Mouse (Mus musculus) forebrain, embryonic 11.5 days (tissue): ENCODE data around the gene Phykpl. TPM values are rescaled to one million over a fixed set of nuclear protein-coding genes. Genes with fewer than 3 reads are reported as not detected.

Experiments used
- ATAC-seq: fragments of 200-750 bp; cut with Nextera tagmentation; replicated peaks from 2 replicates; pipeline ENCODE4 v1.8.0; 2017; ENCODE audit warnings: moderate TSS enrichment; ENCODE audit not compliant: low FRiP score
- DNase-seq: peaks from one replicate; pipeline ENCODE4 v3.0.0-alpha.2; 2017; ENCODE audit warnings: low spot score
- H3K27ac ChIP-seq: fragments of 300-500 bp; sonication (generic); 2 replicates; pipeline ENCODE4 v1.5.1; 2014; ENCODE audit warnings: low read depth, low read length
- H3K27me3 ChIP-seq: fragments of 300-500 bp; sonication (generic); 2 replicates; pipeline ENCODE4 v1.6.1; 2014; ENCODE audit warnings: mild to moderate bottlenecking, low read length, mixed read lengths; ENCODE audit not compliant: control insufficient read depth, insufficient read depth
- H3K36me3 ChIP-seq: fragments of 300-500 bp; sonication (generic); 2 replicates; pipeline ENCODE4 v1.6.1; 2014; ENCODE audit warnings: mild to moderate bottlenecking, low read length, moderate library complexity, mixed read lengths; ENCODE audit not compliant: control insufficient read depth, insufficient read depth
- H3K4me1 ChIP-seq: fragments of 300-500 bp; sonication (generic); replicated peaks from 2 replicates; pipeline ENCODE4 v1.6.1; 2014; ENCODE audit warnings: low read length, mixed read lengths; ENCODE audit not compliant: control insufficient read depth, insufficient read depth
- H3K4me2 ChIP-seq: fragments of 300-500 bp; sonication (generic); 2 replicates; pipeline ENCODE4 v1.6.1; 2014; ENCODE audit warnings: low read depth, mild to moderate bottlenecking, low read length, moderate library complexity, mixed read lengths; ENCODE audit not compliant: severe bottlenecking
- H3K4me3 ChIP-seq: fragments of 300-500 bp; sonication (generic); 2 replicates; pipeline ENCODE4 v1.5.1; 2014; ENCODE audit warnings: low read depth, low read length
- H3K9ac ChIP-seq: fragments of 300-500 bp; sonication (generic); 2 replicates; pipeline ENCODE4 v1.6.1; 2014; ENCODE audit warnings: low read length
- H3K9me3 ChIP-seq: fragments of 300-500 bp; sonication (generic); 2 replicates; pipeline ENCODE4 v1.6.1; 2016; ENCODE audit warnings: low read length, mixed read lengths; ENCODE audit not compliant: control insufficient read depth
- WGBS: fragments of 180-500 bp; shearing (Covaris S2); extraction: QIAGEN DNeasy Blood & Tissue Kit; methylation state at CpG from one replicate; pipeline ENCODE4 v1.1.7; 2014; 5-methylcytosine and 5-hydroxymethylcytosine counted together
- polyA plus RNA-seq: library from polyadenylated mRNA; unstranded; fragments of >200 nt; fragmentation: Nextera tagmentation; extraction: Ambion mirVana; gene quantifications from 2 replicates; pipeline ENCODE4 v1.2.1, GENCODE M21; 2014

The Phykpl gene
- polyA plus RNA-seq: 14.9 and 16.7 TPM in 2 replicates

DNA sequence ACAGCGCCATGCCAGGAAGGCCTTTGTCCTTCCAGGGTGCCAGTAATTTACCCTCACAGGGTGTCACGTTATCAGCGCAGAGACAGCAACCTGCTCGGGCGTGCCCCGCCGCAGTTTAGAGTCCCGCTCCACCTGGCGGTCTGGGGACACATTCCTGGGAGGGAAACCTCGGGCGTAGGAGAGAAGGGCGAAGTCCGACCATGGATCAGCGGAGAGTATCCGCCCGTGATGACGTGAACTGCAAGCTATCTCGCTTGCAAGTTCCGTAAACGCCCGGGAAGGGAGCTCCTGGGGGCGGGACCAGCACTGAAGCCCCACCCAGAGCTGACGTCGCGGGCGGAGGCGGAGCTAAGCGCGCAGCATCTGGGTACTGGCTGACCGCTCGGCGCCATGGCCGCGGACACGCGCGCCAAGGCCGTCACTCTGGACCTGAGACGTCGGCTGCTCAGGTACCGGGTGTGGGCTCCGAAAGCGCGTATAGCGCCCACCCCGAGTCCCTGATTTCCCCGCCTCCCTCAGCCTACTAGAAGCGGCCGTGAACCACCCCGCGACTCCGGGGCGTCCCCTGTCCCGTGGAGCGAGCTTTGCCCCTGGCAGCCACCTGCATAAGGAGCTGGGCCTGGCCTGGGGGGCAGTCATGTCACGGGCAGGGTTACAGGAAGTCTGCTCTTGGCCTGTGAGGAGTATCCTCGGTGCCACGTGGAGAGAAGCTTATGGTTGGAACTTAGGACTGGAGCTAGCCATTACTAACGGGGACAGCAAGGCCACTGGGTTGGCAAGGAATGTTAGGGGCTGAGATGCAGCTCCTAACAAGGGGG is at the start of gene Phykpl:
TSS of gene Phykpl (plus strand) at position 327 of the 818 bp plus-strand sequence.
- peaks cover 25% of the 10 kb centered on the region for H3K36me3 ChIP-seq
- ATAC-seq (peak; percentile 92), DNase-seq (peak; percentile 99)
- WGBS: under 1% methylated on average over 59 of the region's 59 CpGs
- no peaks in the 10 kb centered on the region for H3K9me3 ChIP-seq
- peak within 1 kb of the TSS; percentile 88 for H3K9ac ChIP-seq
- peak within 1 kb of the TSS; percentile 83 for H3K4me2 ChIP-seq
- no peaks in the 10 kb centered on the region for H3K27me3 ChIP-seq
- peak within 1 kb of the TSS; percentile 82 for H3K27ac ChIP-seq
- peaks cover 10% of the 10 kb centered on the region for H3K4me1 ChIP-seq
- H3K4me3 ChIP-seq: peak within 1 kb of the TSS; percentile 61

DNA sequence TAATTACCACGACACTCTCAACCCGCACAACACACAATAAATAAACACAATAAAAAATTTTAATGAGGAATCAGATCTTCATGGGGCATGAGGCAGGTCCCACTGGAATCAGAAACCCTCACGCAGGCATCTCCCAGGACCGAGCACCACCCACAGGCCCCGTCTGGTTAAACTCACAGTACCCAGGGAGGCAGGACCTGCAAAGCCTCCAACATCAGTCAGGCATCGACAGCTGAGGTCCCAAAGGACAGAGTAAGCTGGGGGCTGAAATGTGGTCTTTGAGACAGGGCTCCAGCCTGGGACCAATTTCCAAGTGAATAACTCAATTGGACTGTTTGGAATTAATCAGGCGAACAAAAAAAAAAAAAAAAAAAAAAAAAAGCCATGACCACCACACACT is 46.2 kb upstream of the Phykpl start:
- Histone ChIP-seq H3K27ac (no peak overlapping the region), H3K4me1 (peaks cover 6% of the 10 kb centered on the region), H3K4me2 (no peak overlapping the region), H3K27me3 (no peaks in the 10 kb centered on the region), H3K9me3 (no peaks in the 10 kb centered on the region), H3K36me3 (no peaks in the 10 kb centered on the region), H3K4me3 (no peak overlapping the region), H3K9ac (no peak overlapping the region)
- WGBS: 40% methylated on average over 7 of the region's 7 CpGs
- ATAC-seq (no peak), DNase-seq (no peak)

DNA sequence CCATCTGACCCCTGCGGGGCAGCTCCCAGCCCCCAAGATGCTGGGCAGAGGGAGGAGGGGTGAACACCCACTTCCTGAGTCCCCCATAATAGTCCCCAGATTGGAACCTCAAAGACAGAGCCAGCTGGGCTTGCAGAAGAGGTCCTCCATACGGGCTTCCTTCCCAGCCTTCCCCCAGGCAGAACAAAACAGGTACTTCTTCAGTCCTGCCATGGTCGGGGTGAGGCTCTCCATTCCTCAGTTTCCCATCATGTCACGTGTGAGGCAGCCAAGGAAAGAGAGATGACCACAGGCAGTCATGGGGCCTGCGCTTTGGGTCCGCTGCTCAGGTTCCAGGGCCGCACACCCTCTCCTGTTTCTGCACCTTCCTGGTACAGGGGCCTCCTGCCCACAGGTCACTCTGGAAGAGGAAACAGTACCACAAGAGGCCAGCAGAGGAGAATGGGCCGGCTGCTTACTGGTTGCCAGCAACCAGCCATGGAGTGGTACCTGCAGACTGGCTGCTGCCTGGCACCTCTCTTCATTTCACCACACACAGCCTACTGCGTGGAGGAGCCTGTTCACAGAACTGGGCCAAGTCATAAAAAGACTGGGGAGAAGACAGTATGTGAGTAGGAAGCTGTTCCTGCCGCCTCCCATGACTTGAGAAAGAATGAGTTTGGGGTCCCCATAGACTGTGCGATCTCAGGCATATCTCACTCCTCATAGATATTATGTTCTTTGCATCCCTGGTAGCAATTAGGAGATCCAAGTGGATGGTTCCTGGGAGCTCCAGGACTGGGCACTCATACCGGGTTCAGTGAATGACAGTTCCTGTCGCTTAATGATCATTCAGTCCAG is 45.4 kb upstream of the Phykpl start:
- H3K9ac ChIP-seq: no peak overlapping the region
- ATAC-seq (peak; percentile 20; the same call in 1 of the 2 replicates), DNase-seq (peak; percentile 62)
- no peak overlapping the region for H3K27ac ChIP-seq
- no peaks in the 10 kb centered on the region for H3K27me3 ChIP-seq
- H3K9me3 ChIP-seq: no peaks in the 10 kb centered on the region
- H3K36me3 ChIP-seq: no peaks in the 10 kb centered on the region
- H3K4me2 ChIP-seq: no peak overlapping the region
- 54% methylated on average over 13 of the region's 13 CpGs for WGBS
- H3K4me1 ChIP-seq: peaks cover 9% of the 10 kb centered on the region
- H3K4me3 ChIP-seq: no peak overlapping the region

DNA sequence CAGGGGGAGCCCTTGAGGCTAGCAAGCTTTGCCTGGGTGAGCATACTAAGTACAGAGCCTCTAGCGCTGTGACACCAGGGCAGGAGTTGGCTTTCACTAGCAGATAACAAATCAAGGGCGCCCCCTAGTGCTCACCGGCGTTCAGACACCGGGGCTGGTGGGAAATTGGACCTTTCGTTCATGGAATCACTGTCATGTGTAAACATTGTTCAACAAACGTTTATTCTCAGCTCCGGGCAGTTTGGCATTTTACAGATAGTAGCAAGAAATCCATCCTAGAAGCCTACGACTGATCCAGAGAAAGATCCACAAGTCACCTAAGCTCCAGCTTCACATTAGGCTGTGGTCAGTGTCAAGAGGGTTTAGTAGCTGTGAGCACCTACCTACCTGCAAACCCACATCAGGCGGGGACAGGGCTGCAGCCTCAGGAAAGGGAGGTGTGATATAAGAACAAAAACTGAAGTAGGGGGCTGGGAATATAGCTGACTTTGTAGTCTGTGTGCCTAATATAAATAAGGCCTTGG is 44.7 kb upstream of the Phykpl start:
- H3K4me1 ChIP-seq: peaks cover 9% of the 10 kb centered on the region
- no peaks in the 10 kb centered on the region for H3K36me3 ChIP-seq
- no peak overlapping the region for H3K9ac ChIP-seq
- H3K27ac ChIP-seq: no peak overlapping the region
- no peaks in the 10 kb centered on the region for H3K27me3 ChIP-seq
- no peak overlapping the region for H3K4me3 ChIP-seq
- H3K9me3 ChIP-seq: no peaks in the 10 kb centered on the region
- DNase-seq: peak; percentile 98
- WGBS: 12% methylated on average over 10 of the region's 10 CpGs
- H3K4me2 ChIP-seq: no peak overlapping the region
- ATAC-seq: peak; percentile 84

DNA sequence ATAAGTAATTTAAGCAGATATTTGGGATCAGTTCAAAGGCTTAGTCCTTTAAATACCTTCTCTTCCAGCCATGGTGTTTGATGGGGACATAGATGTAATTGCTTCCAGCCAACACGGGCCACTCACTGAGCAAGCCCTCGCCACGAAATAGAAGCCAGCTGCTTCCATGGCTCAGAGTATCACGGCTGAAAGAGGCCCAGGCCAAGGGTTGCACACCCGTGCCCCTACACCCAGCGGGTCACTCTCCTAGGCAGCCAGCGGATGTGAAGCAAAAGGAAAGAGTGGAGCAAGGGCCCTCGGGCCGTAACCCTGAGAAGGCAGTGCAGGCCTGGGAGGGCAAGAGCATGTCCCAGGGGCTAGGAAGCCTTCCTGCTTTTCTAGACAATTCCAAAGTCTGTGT is 42.1 kb upstream of the Phykpl start:
- Histone ChIP-seq H3K4me1 (peaks cover 9% of the 10 kb centered on the region), H3K27me3 (no peaks in the 10 kb centered on the region), H3K4me3 (no peak overlapping the region), H3K36me3 (no peaks in the 10 kb centered on the region), H3K27ac (no peak overlapping the region), H3K4me2 (no peak overlapping the region), H3K9ac (no peak overlapping the region), H3K9me3 (no peaks in the 10 kb centered on the region)
- ATAC-seq (no peak), DNase-seq (no peak)
- 54% methylated on average over 9 of the region's 9 CpGs for WGBS

DNA sequence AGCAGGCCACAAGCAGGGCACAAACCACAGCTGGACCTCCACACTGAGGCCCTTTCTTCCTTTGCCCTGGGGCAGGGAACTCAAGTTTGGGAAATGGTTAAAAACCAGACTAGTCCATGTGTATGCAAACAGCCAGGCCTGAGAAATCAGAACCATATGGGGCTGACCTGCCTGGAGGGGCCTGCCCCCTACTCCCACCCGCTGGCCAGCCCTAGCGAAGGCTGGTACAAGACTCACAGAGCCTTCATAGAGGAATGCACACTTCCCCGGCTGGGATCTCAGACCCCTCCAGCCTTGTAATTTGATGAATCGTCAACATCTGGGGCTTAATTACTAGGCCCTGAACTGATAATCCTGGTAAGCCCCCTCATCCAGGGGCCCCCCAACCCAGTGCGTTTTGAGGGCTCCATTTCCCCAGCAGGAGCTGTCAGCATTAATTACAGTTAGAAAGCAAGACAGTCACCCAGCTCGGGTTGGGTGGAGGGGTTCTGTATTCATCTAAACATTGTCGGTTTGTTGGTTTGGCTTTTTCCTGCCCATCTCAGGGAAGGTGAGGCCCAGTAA is 41.0 kb upstream of the Phykpl start:
- peaks cover 6% of the 10 kb centered on the region for H3K4me1 ChIP-seq
- no peak for ATAC-seq
- no peak overlapping the region for H3K4me2 ChIP-seq
- no peak for DNase-seq
- H3K27me3 ChIP-seq: no peaks in the 10 kb centered on the region
- no peak overlapping the region for H3K27ac ChIP-seq
- no peaks in the 10 kb centered on the region for H3K36me3 ChIP-seq
- WGBS: 28% methylated on average over 7 of the region's 7 CpGs
- no peak overlapping the region for H3K9ac ChIP-seq
- H3K9me3 ChIP-seq: no peaks in the 10 kb centered on the region
- H3K4me3 ChIP-seq: no peak overlapping the region

DNA sequence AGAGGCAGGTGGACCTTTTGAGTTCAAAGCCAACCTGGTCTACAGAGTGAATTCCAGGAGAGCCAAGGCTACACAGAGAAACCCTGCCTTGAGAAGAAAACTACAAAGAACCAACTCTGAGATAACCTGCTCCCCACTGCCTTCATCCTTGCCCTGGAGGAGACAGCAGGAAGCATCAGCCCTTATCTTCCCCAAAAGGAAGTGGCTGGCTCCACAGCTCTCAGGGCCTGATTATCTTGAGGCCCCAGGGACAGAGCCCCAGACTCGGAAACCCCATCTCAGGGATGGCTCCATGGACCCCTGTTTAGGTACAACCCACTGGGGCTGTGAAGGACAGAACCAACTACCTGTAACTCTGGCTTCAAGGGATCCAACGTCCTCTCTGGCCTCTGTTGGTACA is 40.1 kb upstream of the Phykpl start:
- no peak for DNase-seq
- no peak overlapping the region for H3K4me2 ChIP-seq
- H3K9me3 ChIP-seq: no peaks in the 10 kb centered on the region
- H3K27me3 ChIP-seq: no peaks in the 10 kb centered on the region
- no peaks in the 10 kb centered on the region for H3K36me3 ChIP-seq
- no peak overlapping the region for H3K27ac ChIP-seq
- no peak overlapping the region for H3K4me3 ChIP-seq
- peaks cover 3% of the 10 kb centered on the region; the same call in 1 of the 2 replicates for H3K4me1 ChIP-seq
- no peak for ATAC-seq
- 54% methylated on average over 2 of the region's 2 CpGs for WGBS
- no peak overlapping the region for H3K9ac ChIP-seq

DNA sequence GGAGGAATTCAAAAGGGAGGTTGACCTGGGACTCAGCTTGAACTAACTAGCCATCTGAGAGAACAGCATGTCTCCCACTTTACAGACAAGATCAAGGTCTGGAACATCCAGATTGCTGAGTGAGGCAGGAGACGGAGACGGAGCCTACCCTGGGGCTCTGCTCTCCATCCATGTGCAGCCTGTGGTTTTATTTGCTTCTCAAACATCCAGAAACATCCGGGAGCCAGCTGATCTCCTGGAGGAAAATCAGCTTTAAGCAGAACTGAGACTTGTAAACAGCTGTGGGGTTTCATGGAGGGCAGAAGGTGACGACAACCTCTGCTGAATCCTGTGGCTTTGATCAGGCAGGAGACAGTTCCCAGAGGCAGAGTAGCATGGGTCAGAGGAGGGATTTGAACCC is 38.7 kb upstream of the Phykpl start:
- Histone ChIP-seq H3K9me3 (no peaks in the 10 kb centered on the region), H3K4me3 (no peak overlapping the region), H3K36me3 (no peaks in the 10 kb centered on the region), H3K27ac (no peak overlapping the region), H3K4me1 (peaks cover 3% of the 10 kb centered on the region; the same call in 1 of the 2 replicates), H3K4me2 (no peak overlapping the region), H3K9ac (no peak overlapping the region), H3K27me3 (no peaks in the 10 kb centered on the region)
- DNase-seq (no peak), ATAC-seq (no peak)
- WGBS: 74% methylated on average over 4 of the region's 4 CpGs
